Mouse (Mus musculus) brain, adult 2 months (tissue): Measurements from ENCODE around the gene Zfp518a.

Experiments used
- DNase-seq: peaks from one replicate; pipeline ENCODE4 v3.0.0; 2011; ENCODE audit warnings: low read depth, low spot score

The Zfp518a gene

GRCm38 (mm10) chr19:40894519-40895392, at the start of gene Zfp518a:
Gene Zfp518a (plus strand): TSS chr19:40894705.
- peak; percentile 97 for DNase-seq

- no peak for DNase-seq
These were observed 49.8 kb upstream of the Zfp518a start for GRCm38 (mm10) chr19:40844731-40845130.

DNA sequence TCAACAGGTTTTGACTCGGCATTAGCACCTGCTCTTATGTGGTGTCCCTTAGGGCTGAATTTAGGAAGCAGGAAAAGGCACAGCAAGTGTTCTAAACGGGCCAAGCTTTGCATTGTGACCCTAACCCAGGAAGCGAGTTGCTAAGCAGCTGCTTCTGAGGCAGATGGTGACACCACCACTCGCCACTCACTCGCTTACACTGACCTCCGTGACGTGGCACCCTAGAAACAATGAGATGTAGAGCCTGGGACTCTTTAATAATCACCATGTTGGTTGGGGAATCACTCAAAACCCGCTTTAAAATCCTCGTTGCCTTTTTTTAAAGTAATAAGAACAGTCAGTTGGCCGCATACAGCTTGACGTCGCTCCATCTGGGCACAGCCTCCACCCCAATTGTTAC, 45.1 kb upstream of the Zfp518a start:
- DNase-seq, result no peak

GRCm38 (mm10) chr19:40859555-40859954, 35.0 kb upstream of the Zfp518a start:
- peak; percentile 43 for DNase-seq

- DNase-seq, result no peak
These were observed 26.2 kb upstream of the Zfp518a start for GRCm38 (mm10) chr19:40868284-40868683.

DNA sequence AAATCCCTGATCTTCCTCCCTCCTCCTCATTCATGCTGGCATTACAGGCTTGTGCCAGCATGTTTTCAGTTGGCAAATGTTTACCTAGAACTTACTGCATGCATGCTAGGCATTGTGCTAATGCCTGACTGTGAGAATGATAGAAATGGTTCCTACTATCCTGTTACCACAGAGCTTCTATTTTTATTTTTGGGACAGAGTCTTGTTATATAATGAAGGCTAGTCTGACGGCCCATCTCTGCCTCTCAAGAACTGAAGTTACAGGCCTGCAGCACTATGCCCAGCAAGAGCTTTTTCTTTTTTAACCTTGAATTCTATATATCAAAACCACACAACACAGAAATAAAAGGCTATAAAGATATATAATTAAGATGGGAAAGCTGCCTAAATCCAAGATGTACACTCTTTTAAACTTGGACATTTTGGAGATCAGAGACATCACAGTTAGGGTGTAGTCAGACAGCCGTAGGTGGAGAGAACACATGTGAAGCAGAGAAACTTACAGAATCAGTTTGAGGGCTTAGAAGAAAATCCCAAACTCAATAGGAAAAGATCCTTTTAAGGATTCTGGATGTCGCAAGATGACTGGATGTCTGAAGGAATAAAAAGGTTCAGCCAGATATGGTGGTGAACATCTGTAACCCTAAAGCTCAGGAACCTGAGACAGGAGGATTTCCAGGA, 24.9 kb upstream of the Zfp518a start:
- DNase-seq, result peak; percentile 52

DNA sequence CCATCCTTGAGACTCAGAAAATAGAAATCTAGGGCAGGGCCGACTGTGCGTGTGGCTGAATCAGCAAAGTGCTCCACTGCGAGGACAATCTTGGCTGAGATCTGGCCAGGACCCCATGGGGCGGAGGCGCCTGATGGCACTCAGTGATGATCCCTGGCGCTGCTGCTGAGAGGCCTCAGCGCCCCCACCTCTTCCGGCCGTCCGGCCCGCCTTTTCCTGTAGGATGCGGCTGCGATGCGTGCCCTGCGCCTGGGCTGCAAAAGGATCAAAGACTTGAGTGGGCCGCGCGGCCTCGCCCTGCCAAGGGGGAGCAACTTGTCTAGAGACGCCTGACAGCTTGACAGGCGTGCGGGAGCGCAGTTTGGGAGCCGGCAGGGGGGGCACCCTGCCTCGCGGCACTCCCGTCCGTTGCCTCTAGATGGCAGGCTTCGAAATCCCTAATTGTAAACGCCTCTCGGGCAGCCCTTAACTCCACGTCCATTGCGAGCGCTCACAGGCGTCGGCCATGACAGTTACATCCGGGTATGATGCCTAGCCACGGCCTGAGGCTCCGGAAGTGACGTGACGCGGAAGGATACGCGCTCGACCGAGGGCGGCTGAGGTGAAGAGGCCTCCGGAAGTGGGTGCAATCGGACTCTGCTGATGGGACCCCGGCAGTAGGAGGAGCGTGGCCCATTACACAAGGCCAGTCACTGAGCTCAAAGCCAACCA, 21.4 kb upstream of the Zfp518a start:
- DNase-seq, result peak; percentile 99

DNA sequence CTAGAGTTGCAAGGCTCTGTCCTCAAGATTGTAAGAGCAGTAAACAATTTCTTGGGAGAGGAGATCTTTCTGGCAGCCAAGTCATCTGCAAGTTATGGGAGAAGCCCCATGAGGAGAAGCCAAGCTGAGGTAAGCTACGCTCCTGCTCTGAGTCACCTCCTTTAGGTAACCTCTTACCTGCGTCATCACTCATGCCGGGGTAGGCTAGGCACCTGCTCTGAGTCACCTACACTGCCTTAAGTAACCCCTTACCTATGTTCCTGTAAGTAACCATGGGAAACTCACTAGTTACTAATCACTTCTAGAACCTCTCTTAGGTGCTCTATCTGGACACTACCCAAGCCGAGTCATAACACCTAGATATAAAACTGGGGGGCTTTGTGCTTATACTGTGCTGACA, 12.8 kb upstream of the Zfp518a start:
- no peak for DNase-seq

DNA sequence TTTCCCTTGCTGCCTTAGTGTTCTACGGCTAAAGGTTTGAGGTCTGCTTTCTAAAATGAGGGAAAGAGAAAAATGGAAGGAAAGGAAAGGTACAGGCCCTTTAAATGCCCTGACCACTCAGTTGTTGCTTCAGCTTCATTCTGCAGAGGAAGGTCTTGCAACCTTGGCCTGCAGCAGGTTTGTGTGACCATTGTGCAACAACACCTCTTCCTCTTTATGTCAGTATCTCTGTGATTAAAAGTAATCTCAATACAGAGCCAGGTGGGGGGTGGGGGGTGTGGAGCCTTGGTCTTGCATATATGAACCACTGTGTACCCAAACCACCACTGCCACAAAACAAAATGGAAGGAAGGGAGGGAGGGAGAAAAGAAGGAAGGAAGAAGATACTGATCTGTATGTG, 5.6 kb upstream of the Zfp518a start:
- no peak for DNase-seq

GRCm38 (mm10) chr19:40894071-40894506, 416 bp upstream of the Zfp518a start:
- DNase-seq, result no peak

DNA sequence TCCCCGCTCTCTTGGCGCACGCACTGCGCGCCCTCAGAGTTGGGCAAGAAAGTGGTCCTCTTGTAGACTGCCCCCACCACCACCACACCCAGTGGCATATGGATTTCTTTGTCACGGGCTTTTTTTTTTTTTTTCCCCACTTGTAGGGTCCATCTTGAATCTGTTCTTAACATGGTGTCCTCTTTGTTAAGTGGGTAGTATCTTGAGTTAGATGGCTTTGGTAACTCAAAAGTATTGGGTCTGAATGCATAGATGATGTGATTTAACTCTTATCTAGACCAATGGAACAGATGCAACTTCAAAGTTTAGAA, 843 bp downstream of the Zfp518a start:
- DNase-seq, result no peak

- no peak for DNase-seq
These were observed 37.3 kb downstream of the Zfp518a start for GRCm38 (mm10) chr19:40931581-40932369.

- DNase-seq, result no peak
These were observed 40.9 kb downstream of the Zfp518a start for GRCm38 (mm10) chr19:40935376-40935775.

DNA sequence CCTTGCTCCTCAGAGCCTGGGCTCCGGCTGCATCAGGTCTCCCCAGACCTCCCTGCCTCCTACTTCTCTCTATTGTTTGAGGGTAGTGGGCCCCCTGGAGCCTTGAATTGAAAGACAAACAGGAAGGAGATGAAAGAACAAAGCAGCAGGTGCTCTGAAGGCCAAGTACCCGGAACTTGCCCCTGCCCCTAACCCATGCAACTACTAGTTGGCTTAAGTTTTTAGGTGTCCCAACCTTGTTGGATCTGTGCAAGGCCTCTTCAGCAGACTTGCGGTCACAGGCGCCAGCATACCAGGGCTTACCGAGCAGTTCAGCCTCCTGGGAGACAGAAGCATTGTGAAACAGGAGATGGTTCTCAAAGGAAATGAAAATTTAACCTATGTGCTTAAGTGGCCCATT, 41.5 kb downstream of the Zfp518a start:
- DNase-seq, result no peak

GRCm38 (mm10) chr19:40943552-40943951, 49.0 kb downstream of the Zfp518a start:
- no peak for DNase-seq

DNA sequence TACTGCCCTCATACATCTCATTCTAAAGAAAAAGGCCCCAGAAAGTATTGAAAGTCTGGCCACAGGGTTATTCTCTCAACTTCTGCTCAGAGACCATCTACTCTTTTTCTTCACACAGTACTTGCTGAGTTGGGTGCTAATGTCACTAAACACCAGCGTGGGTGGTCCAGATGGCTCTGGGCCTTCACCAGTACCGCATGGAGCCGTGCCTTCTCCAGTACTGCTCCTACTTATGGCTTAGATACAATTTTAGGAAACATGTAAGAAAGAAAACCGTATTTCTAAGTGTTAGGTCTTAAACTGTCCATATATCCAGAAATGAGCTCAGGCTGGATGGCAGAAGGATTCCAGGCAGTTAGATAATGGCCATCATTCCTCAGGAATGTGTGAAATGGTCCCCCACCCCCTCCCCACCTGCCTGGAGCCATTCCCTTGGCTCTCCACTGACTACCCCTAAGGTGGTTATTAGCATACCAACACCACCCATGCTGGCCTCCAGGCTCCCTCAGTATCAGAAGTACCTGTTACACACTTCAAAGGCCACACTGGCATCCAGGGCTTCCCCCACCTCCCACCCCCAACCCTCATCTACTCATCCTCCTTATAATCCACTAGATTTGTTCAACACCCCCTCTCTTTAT, 52.6 kb downstream of the Zfp518a start:
- peak; percentile 44 for DNase-seq

GRCm38 (mm10) chr19:40958981-40959380, 64.5 kb downstream of the Zfp518a start:
- DNase-seq, result no peak

DNA sequence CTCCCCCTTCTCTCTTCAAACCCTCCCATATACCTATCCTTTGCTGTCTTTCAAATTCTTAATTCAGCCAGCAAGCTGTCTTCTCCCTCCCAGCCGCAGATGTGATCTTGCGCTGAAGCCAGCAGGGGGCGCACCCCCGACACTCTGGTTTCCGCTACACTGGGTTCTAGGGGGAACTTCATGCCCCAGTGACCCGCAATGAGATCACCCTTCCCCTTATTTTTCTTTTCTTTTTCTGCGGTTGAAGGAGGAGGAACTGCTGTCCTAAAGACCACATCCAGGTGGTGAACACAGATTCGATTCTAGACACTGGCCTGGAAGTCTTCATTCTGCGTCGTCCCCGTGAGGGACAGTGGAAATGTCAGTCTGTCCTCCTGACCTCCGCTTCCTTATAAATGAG, 68.5 kb downstream of the Zfp518a start:
- DNase-seq, result peak; percentile 37

- no peak for DNase-seq
These were observed 69.9 kb downstream of the Zfp518a start for GRCm38 (mm10) chr19:40964367-40964891.

DNA sequence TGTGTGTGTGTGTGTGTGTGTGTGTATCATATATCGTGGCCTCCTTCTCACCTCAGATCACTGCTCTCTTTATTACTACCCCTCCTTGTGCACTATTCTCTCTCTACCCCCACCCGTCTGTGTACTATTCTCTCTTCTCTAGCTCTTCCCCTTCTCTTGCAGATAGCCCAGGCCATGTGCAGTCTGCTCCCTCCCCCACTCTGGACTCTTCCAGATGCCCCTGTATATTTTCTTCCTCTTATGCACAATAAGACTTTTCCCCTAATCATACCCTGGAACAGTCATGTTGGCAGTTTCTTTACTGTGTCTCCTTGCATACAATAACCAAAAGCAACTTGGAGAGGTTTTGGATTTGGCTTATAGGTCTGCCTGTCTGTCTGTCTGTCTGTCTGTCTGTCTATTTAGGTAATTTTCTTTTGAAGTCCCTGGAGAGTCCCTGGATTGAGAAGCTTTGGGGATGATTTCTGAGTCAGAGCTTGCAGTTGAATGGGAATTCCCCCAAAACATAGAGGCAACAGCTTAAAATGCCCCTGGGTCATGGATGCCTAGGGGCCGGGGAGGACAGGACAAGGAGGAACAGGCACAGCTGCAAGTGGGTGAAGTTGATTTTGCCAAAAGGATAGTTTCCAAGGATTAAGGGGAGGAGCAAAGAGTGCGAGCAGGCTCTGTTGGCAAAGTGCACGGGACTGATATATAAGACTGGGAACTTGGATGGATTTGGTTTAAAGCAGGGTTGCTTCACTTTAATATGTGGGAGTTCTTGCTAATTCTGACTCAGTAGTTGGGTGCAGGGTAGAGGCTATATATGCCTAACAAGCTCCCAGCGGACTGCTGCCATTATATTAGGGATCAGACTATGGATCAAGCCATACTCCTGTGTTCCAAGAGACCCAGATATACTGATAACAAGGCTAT, 70.7 kb downstream of the Zfp518a start:
- no peak for DNase-seq
